ENCODE assay signal across 8 mouse cellular contexts in the genomic region with DNA sequence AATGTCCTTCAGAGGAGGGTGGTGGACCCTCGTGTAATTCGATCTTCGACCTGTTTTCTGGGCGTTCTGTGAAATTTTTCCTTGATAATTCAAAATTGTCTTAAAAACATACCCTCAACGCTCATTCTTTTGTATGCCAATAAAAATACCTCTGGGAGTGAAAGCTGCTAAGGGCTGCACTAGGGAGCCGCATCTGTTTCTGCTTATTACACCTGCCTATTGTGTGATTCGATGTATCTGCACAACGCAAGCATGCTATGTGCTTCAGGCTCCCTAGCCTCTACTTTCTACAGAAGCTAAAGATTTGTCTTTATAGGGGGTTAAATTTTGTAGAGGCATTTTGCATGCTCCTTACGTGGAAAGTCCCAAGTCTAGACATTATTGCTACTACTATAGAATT.
DNase-seq lines count a peak whose midpoint lies in the region; ATAC-seq and TF ChIP-seq lines count a peak whose summit lies in the region.

No protein-coding gene starts in this region.

- no peaks in the 10 kb centered on the region for H3K79me2 ChIP-seq in myocyte (ENCODE audit: control insufficient read depth, insufficient read depth)

- H3K36me3 ChIP-seq in heart, embryonic 16.5 days (ENCODE audit: control insufficient read depth, insufficient read depth) = no peaks in the 10 kb centered on the region
- no peaks in the 10 kb centered on the region for H3K36me3 ChIP-seq in heart, embryonic 12.5 days
- no peaks in the 10 kb centered on the region for H3K36me3 ChIP-seq in forebrain, embryonic 12.5 days (replicated peaks)
- no peaks in the 10 kb centered on the region for H3K36me3 ChIP-seq in limb, embryonic 12.5 days
- H3K36me3 ChIP-seq in myocyte (ENCODE audit: control insufficient read depth, insufficient read depth) = no peaks in the 10 kb centered on the region
- no peaks in the 10 kb centered on the region for H3K36me3 ChIP-seq in intestine, embryonic 15.5 days

- no peak for TF ChIP-seq POLR2A in myocyte (IDR thresholded peaks at IDR 0.05; ENCODE audit: insufficient read length, low read depth)

- H3K27ac ChIP-seq in heart, embryonic 16.5 days (ENCODE audit: low read length) = no peak overlapping the region
- H3K27ac ChIP-seq in heart, embryonic 12.5 days (ENCODE audit: poor library complexity, severe bottlenecking) = no peak overlapping the region
- no peak overlapping the region for H3K27ac ChIP-seq in forebrain, embryonic 12.5 days
- no peak overlapping the region for H3K27ac ChIP-seq in limb, embryonic 12.5 days
- no peak overlapping the region for H3K27ac ChIP-seq in intestine, embryonic 15.5 days

- H3K27me3 ChIP-seq in heart, embryonic 16.5 days (ENCODE audit: control insufficient read depth, insufficient read depth, low read length) = no peaks in the 10 kb centered on the region
- H3K27me3 ChIP-seq in heart, embryonic 12.5 days (replicated peaks) = no peaks in the 10 kb centered on the region
- H3K27me3 ChIP-seq in forebrain, embryonic 12.5 days = peaks cover 27% of the 10 kb centered on the region
- no peaks in the 10 kb centered on the region for H3K27me3 ChIP-seq in limb, embryonic 12.5 days
- no peaks in the 10 kb centered on the region for H3K27me3 ChIP-seq in myocyte (ENCODE audit: control insufficient read depth, insufficient read depth, insufficient read length)
- no peaks in the 10 kb centered on the region for H3K27me3 ChIP-seq in intestine, embryonic 15.5 days (replicated peaks)

- H3K4me3 ChIP-seq in heart, embryonic 16.5 days (ENCODE audit: low read length) = no peak overlapping the region
- H3K4me3 ChIP-seq in heart, embryonic 12.5 days = no peak overlapping the region
- no peak overlapping the region for H3K4me3 ChIP-seq in forebrain, embryonic 12.5 days (replicated peaks)
- H3K4me3 ChIP-seq in limb, embryonic 12.5 days (replicated peaks) = no peak overlapping the region
- peak overlapping the region; percentile 16 for H3K4me3 ChIP-seq in myocyte
- no peak overlapping the region for H3K4me3 ChIP-seq in intestine, embryonic 15.5 days (replicated peaks)

- peak overlapping the region; percentile 77; the same call in 1 of the 2 replicates for H3K4me2 ChIP-seq in heart, embryonic 16.5 days (ENCODE audit: low read depth, low read length)
- no peak overlapping the region for H3K4me2 ChIP-seq in heart, embryonic 12.5 days
- H3K4me2 ChIP-seq in forebrain, embryonic 12.5 days = no peak overlapping the region; the same call in 1 of the 2 replicates
- peak overlapping the region; percentile 39 for H3K4me2 ChIP-seq in limb, embryonic 12.5 days
- peak overlapping the region; percentile 98 for H3K4me2 ChIP-seq in myocyte (ENCODE audit: low read depth)
- H3K4me2 ChIP-seq in intestine, embryonic 15.5 days (replicated peaks) = no peak overlapping the region

- no peak overlapping the region for H3K9ac ChIP-seq in heart, embryonic 16.5 days (ENCODE audit: low read length)
- no peak overlapping the region for H3K9ac ChIP-seq in heart, embryonic 12.5 days
- no peak overlapping the region for H3K9ac ChIP-seq in forebrain, embryonic 12.5 days
- no peak overlapping the region for H3K9ac ChIP-seq in limb, embryonic 12.5 days (replicated peaks)
- H3K9ac ChIP-seq in intestine, embryonic 15.5 days = no peak overlapping the region

- 29% methylated on average over 9 of the region's 9 CpGs for WGBS in heart, embryonic 16.5 days
- 31% methylated on average over 9 of the region's 9 CpGs for WGBS in heart, embryonic 12.5 days
- 32% methylated on average over 9 of the region's 9 CpGs for WGBS in forebrain, embryonic 12.5 days
- 13% methylated on average over 9 of the region's 9 CpGs for WGBS in limb, embryonic 12.5 days
- WGBS in intestine, embryonic 15.5 days = 36% methylated on average over 9 of the region's 9 CpGs

- H3K9me3 ChIP-seq in heart, embryonic 16.5 days (replicated peaks; ENCODE audit: control insufficient read depth, low read length) = no peaks in the 10 kb centered on the region
- H3K9me3 ChIP-seq in heart, embryonic 12.5 days (replicated peaks) = no peaks in the 10 kb centered on the region
- H3K9me3 ChIP-seq in forebrain, embryonic 12.5 days = no peaks in the 10 kb centered on the region
- H3K9me3 ChIP-seq in limb, embryonic 12.5 days = no peaks in the 10 kb centered on the region
- H3K9me3 ChIP-seq in intestine, embryonic 15.5 days = no peaks in the 10 kb centered on the region

- no peak overlapping the region for H3ac ChIP-seq in myocyte (ENCODE audit: control insufficient read depth, insufficient read length)

- peaks cover 5% of the 10 kb centered on the region for H3K4me1 ChIP-seq in heart, embryonic 16.5 days (ENCODE audit: control insufficient read depth, insufficient read depth, low read length)
- H3K4me1 ChIP-seq in heart, embryonic 12.5 days (replicated peaks) = peaks cover 19% of the 10 kb centered on the region
- H3K4me1 ChIP-seq in forebrain, embryonic 12.5 days = peaks cover 7% of the 10 kb centered on the region
- H3K4me1 ChIP-seq in limb, embryonic 12.5 days (replicated peaks) = peaks cover 12% of the 10 kb centered on the region; the same call in 1 of the 2 replicates
- no peaks in the 10 kb centered on the region for H3K4me1 ChIP-seq in intestine, embryonic 15.5 days (replicated peaks)

- DNase-seq in frontal cortex, postnatal 36 days (ENCODE audit: low spot score in 2 of 2) = no peak

- no peak for ATAC-seq in heart, embryonic 16.5 days (replicated peaks; ENCODE audit: extremely low read depth, insufficient read depth, low FRiP score)
- ATAC-seq in heart, embryonic 12.5 days (ENCODE audit: insufficient number of reproducible peaks, low FRiP score) = no peak
- ATAC-seq in forebrain, embryonic 12.5 days (ENCODE audit: low FRiP score) = peak; percentile 27; the same call in 1 of the 2 replicates
- ATAC-seq in limb, embryonic 12.5 days (ENCODE audit: insufficient number of reproducible peaks, insufficient read depth, low FRiP score, low TSS enrichment, low read depth) = peak; percentile 33; the same call in 1 of the 2 replicates
- ATAC-seq in intestine, embryonic 15.5 days = no peak
- ATAC-seq in megakaryocyte-erythroid progenitor cell, adult 5-6 weeks (replicated peaks; ENCODE audit: low FRiP score, low TSS enrichment, poor library complexity, severe bottlenecking) = no peak

TF ChIP-seq in myocyte, 11 proteins besides CTCF, POLR2A, EP300 and RAD21:
- TF ChIP-seq MYOG (IDR thresholded peaks at IDR 0.05; ENCODE audit: control insufficient read depth in 1 of 3, insufficient read depth in 1 of 3, insufficient read length in 2 of 3, low read depth in 2 of 3) = no peak
- TF ChIP-seq USF1 (IDR thresholded peaks at IDR 0.05; ENCODE audit: low read depth) = no peak
- no peak for TF ChIP-seq REST (IDR thresholded peaks at IDR 0.05; ENCODE audit: insufficient read depth, insufficient read length)
- TF ChIP-seq MAX (IDR thresholded peaks at IDR 0.05; ENCODE audit: low read depth) = no peak
- no peak for TF ChIP-seq TCF12 (IDR thresholded peaks at IDR 0.05; ENCODE audit: insufficient read depth, poor library complexity, severe bottlenecking)
- TF ChIP-seq MYOD1 (IDR thresholded peaks at IDR 0.05; ENCODE audit: control insufficient read depth in 1 of 3, insufficient read length in 2 of 3, low read depth in 2 of 3) = no peak
- no peak for TF ChIP-seq E2F4 (IDR thresholded peaks at IDR 0.05; ENCODE audit: insufficient read depth)
- TF ChIP-seq CEBPB (IDR thresholded peaks at IDR 0.05; ENCODE audit: insufficient read depth, poor library complexity, severe bottlenecking) = no peak
- no peak for TF ChIP-seq POLR2AphosphoS2 (IDR thresholded peaks at IDR 0.05; ENCODE audit: insufficient read length, low read depth)
- no peak for TF ChIP-seq TCF3 (IDR thresholded peaks at IDR 0.05; ENCODE audit: insufficient read length, low read depth)
TF ChIP-seq in myocyte: peak in this region for 0.

Comparison
In these comparisons a context has a peak if more than half of its experiments do, and no peak if none do; other contexts are left out.
1. H3K4me2 ChIP-seq: peak in heart, embryonic 16.5 days (single experiment), limb, embryonic 12.5 days (single experiment) and myocyte (single experiment); none in heart, embryonic 12.5 days (single experiment), forebrain, embryonic 12.5 days (single experiment) and intestine, embryonic 15.5 days (single experiment).
2. ATAC-seq: peak in forebrain, embryonic 12.5 days (single experiment) and limb, embryonic 12.5 days (single experiment); none in heart, embryonic 16.5 days (single experiment), heart, embryonic 12.5 days (single experiment), intestine, embryonic 15.5 days (single experiment) and megakaryocyte-erythroid progenitor cell, adult 5-6 weeks (single experiment).